Mouse (Mus musculus): ENCODE results near the gene Nkx2-4. TPM values are rescaled to one million over a fixed set of nuclear protein-coding genes. Genes with fewer than 3 reads are reported as not detected.

Nkx2-4 gene
- polyA plus RNA-seq, 1 experiment from 2014 or later, result not detected

DNA sequence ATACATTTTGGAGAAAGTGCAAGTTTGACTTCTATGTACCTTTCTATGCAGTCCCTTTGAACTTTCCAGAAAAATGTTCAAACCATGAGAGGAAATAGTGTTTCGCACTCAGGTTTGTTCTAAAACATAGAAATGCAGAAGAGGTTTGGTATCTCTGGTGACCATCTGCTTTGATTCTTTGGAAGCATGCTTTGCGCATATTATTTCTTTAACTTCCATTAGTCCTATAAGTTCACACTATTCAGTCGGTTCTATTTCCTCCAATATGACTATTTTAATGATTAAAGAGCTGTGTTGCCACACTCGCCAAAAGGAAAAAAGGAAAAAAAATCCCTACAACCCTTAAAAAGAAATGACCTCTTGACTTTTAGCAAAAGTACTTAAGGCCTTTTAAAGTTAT is 2.9 kb downstream of the Nkx2-4 start:
- Histone ChIP-seq H3K27me3 (ENCODE audit: control insufficient read depth, insufficient read depth, low read length) (peaks cover 42% of the 10 kb centered on the region; the same call in 1 of the 2 replicates), H3K9ac (replicated peaks; ENCODE audit: low read depth, low read length) (no peak overlapping the region), H3K9me3 (ENCODE audit: control insufficient read depth, low read depth, low read length) (no peaks in the 10 kb centered on the region), H3K27ac (ENCODE audit: low read length) (no peak overlapping the region), H3K4me3 (ENCODE audit: low read depth, low read length) (no peak overlapping the region), H3K4me2 (replicated peaks; ENCODE audit: low read depth, low read length) (no peak overlapping the region), H3K4me1 (ENCODE audit: control insufficient read depth, insufficient read depth, low read length) (peaks cover 4% of the 10 kb centered on the region; the same call in 1 of the 2 replicates), H3K36me3 (ENCODE audit: control insufficient read depth, insufficient read depth, low read length) (no peaks in the 10 kb centered on the region)
- WGBS, result 64% methylated on average over 4 of the region's 4 CpGs
- no peak for ATAC-seq (ENCODE audit: insufficient number of reproducible peaks, insufficient read depth, low FRiP score, low read depth)

DNA sequence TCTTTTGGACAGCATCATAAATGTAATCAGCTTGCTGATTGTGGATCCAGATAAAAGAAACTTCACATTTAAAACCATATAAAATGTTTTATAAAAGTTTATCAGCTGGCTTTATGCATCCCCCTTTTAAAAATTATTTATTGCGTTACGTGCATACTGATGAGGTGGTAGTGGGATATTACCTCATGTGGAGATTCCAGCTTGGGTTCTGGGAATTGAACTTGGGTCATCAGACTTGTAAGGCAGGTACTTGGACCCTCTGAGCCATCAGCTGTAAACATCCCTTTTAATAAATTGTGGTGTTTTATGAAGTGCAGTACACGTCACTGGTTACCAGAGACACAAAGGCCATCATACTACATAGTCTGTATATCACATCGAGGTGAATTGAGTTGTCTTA is 10.8 kb downstream of the Nkx2-4 start:
- H3K9me3 ChIP-seq (ENCODE audit: control insufficient read depth, low read depth, low read length), result no peaks in the 10 kb centered on the region
- no peaks in the 10 kb centered on the region for H3K4me1 ChIP-seq (ENCODE audit: control insufficient read depth, insufficient read depth, low read length)
- ATAC-seq (ENCODE audit: insufficient number of reproducible peaks, insufficient read depth, low FRiP score, low read depth), result no peak
- no peak overlapping the region for H3K4me3 ChIP-seq (ENCODE audit: low read depth, low read length)
- 96% methylated on average over 4 of the region's 4 CpGs for WGBS
- no peaks in the 10 kb centered on the region for H3K27me3 ChIP-seq (ENCODE audit: control insufficient read depth, insufficient read depth, low read length)
- H3K9ac ChIP-seq (replicated peaks; ENCODE audit: low read depth, low read length), result no peak overlapping the region
- H3K4me2 ChIP-seq (replicated peaks; ENCODE audit: low read depth, low read length), result no peak overlapping the region
- H3K36me3 ChIP-seq (ENCODE audit: control insufficient read depth, insufficient read depth, low read length), result peaks cover 12% of the 10 kb centered on the region
- no peak overlapping the region for H3K27ac ChIP-seq (ENCODE audit: low read length)

DNA sequence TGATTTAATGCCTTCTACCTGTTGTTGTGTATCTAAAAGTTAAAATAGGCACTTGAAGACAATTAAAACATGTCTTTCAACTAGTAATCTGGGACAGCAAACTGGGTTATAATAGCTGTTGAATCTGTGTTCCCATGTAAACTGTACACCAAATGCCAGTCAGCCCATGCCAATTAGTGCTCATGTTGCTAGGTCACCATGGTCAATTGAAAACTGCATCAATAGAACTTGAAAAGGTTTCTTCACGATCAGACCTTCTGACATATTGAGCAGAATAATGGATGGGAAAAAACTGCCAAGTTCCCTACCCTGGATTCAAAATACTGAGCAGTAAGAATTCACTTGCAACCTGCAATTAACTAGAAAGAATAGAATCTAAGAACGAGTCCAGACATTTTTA is 11.3 kb downstream of the Nkx2-4 start:
- no peak overlapping the region for H3K9ac ChIP-seq (replicated peaks; ENCODE audit: low read depth, low read length)
- H3K4me2 ChIP-seq (replicated peaks; ENCODE audit: low read depth, low read length), result no peak overlapping the region
- ATAC-seq (ENCODE audit: insufficient number of reproducible peaks, insufficient read depth, low FRiP score, low read depth), result no peak
- H3K9me3 ChIP-seq (ENCODE audit: control insufficient read depth, low read depth, low read length), result no peaks in the 10 kb centered on the region
- H3K4me1 ChIP-seq (ENCODE audit: control insufficient read depth, insufficient read depth, low read length), result no peaks in the 10 kb centered on the region
- peaks cover 12% of the 10 kb centered on the region for H3K36me3 ChIP-seq (ENCODE audit: control insufficient read depth, insufficient read depth, low read length)
- no peak overlapping the region for H3K4me3 ChIP-seq (ENCODE audit: low read depth, low read length)
- no peaks in the 10 kb centered on the region for H3K27me3 ChIP-seq (ENCODE audit: control insufficient read depth, insufficient read depth, low read length)
- 88% methylated on average over 2 of the region's 2 CpGs for WGBS
- H3K27ac ChIP-seq (ENCODE audit: low read length), result no peak overlapping the region

DNA sequence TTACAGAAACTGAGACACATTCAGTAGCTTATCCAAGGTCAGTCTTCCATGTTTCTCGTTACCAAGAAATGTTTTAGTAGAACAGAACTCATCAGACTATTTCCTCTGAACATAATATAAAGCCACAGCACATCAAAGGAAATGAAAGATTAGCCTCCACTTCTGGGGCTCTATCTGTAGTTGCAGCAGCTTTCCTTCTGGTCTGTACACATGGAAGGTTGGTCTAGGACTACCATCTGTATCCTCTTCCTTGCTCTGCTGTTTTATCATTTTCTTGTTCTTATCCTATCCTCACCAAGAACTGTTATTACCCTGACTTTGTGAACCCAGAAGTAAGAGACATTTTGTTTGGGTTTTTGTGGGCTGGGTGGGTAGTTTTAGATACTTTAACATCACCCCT is 14.9 kb downstream of the Nkx2-4 start:
- H3K9ac ChIP-seq (replicated peaks; ENCODE audit: low read depth, low read length), result no peak overlapping the region
- no peaks in the 10 kb centered on the region for H3K4me1 ChIP-seq (ENCODE audit: control insufficient read depth, insufficient read depth, low read length)
- H3K9me3 ChIP-seq (ENCODE audit: control insufficient read depth, low read depth, low read length), result no peaks in the 10 kb centered on the region
- WGBS, result 93% methylated on average over 1 of the region's 1 CpGs
- no peak overlapping the region for H3K27ac ChIP-seq (ENCODE audit: low read length)
- H3K36me3 ChIP-seq (ENCODE audit: control insufficient read depth, insufficient read depth, low read length), result peaks cover 12% of the 10 kb centered on the region
- no peak overlapping the region for H3K4me2 ChIP-seq (replicated peaks; ENCODE audit: low read depth, low read length)
- H3K27me3 ChIP-seq (ENCODE audit: control insufficient read depth, insufficient read depth, low read length), result no peaks in the 10 kb centered on the region
- no peak for ATAC-seq (ENCODE audit: insufficient number of reproducible peaks, insufficient read depth, low FRiP score, low read depth)
- H3K4me3 ChIP-seq (ENCODE audit: low read depth, low read length), result no peak overlapping the region

DNA sequence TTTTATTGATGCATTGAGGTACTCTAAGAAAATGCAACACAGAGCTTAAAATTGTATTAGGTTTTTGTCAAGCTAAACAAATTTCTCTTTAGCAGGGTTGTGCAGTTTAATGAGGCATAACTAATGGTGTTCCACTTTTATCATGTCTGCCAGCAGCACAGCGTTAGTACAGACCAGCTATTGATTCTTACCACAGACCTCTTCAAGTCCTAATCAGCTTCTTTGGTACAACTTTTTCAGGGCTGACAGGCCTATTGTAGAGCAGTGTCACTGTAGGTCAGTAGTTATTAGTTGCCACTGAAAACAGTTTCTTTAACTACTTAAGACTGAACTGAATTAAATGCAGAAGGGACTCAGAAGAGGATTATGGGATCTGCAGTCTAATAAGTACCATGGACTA is 16.2 kb downstream of the Nkx2-4 start:
- H3K4me1 ChIP-seq (ENCODE audit: control insufficient read depth, insufficient read depth, low read length), result no peaks in the 10 kb centered on the region
- no peak overlapping the region for H3K4me3 ChIP-seq (ENCODE audit: low read depth, low read length)
- ATAC-seq (ENCODE audit: insufficient number of reproducible peaks, insufficient read depth, low FRiP score, low read depth), result no peak
- no peaks in the 10 kb centered on the region for H3K27me3 ChIP-seq (ENCODE audit: control insufficient read depth, insufficient read depth, low read length)
- H3K4me2 ChIP-seq (replicated peaks; ENCODE audit: low read depth, low read length), result no peak overlapping the region
- no peaks in the 10 kb centered on the region for H3K9me3 ChIP-seq (ENCODE audit: control insufficient read depth, low read depth, low read length)
- no peak overlapping the region for H3K9ac ChIP-seq (replicated peaks; ENCODE audit: low read depth, low read length)
- no peak overlapping the region for H3K27ac ChIP-seq (ENCODE audit: low read length)
- peaks cover 13% of the 10 kb centered on the region for H3K36me3 ChIP-seq (ENCODE audit: control insufficient read depth, insufficient read depth, low read length)
- 81% methylated on average over 1 of the region's 1 CpGs for WGBS

DNA sequence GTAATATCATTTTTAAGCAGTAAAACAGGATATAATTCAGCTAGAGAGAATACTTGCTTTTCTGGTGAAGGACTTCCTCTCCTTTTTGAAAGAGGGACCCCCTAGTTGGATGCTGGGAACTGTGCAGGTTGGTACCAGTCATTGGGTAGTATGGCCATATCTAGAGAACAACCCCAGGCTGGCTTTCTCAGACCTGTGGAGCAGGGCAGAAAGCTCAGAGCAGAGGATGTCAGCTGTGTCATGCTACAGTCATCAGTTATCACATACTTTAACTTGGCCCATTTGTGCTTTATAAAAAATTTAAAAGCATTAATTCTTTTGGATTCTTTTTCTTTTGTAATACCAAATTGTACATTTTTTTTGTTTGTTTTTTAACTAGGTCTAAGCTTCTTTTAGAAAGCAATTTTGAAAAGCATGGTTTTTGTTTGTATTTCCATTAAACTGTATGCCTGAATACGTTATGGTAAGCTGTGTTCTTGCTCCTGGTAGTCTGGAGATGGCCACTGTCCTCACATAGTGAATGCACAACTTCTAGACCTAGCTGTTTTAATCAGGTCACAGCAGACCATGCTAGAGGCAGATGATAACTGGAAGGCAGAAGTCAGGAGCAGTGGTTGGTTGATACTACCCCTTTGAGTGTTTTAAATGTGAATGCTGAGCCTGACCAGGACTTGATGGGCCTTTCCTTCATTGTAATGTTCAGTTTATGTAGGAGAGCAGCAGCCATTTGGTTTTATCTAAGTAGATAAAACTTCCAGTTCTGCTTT is 17.6 kb downstream of the Nkx2-4 start:
- WGBS, result 86% methylated on average over 1 of the region's 1 CpGs
- H3K9me3 ChIP-seq (ENCODE audit: control insufficient read depth, low read depth, low read length), result no peaks in the 10 kb centered on the region

DNA sequence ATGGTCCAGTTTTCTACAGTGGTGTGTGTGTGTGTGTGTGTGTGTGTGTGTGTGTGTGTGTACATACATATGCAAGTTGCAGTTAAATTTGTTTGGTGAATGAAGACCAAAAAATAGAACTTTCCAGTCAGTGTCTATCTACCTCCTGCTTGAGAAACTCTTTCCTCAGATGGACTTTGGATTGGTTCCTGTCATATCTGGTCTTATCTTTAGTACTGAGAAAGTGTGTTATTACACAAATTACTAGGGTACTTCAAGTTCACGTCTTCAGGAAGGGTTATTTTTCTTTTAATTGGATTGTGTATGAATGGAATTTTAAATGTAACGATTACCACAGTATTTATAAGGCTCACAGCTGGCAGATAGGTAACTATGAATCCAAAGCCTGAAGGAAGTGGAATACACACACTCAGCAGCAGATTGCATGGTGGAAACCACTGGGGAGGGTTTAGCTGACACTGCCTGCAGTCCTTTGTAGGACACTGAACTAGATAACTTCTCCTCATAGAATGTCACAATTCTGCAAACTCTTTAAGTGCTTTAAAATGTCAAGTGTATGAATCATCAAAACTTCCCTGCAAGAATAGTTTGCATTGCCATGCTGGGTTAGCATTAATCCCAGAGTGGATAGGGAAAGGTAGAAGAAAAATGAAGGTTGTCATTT is 31.9 kb downstream of the Nkx2-4 start:
- no peak for ATAC-seq (ENCODE audit: insufficient number of reproducible peaks, insufficient read depth, low FRiP score, low read depth)
- no peak overlapping the region for H3K4me2 ChIP-seq (replicated peaks; ENCODE audit: low read depth, low read length)
- no peaks in the 10 kb centered on the region for H3K9me3 ChIP-seq (ENCODE audit: control insufficient read depth, low read depth, low read length)
- 88% methylated on average over 2 of the region's 2 CpGs for WGBS
- H3K27ac ChIP-seq (ENCODE audit: low read length), result no peak overlapping the region
- no peak overlapping the region for H3K4me3 ChIP-seq (ENCODE audit: low read depth, low read length)
- H3K4me1 ChIP-seq (ENCODE audit: control insufficient read depth, insufficient read depth, low read length), result no peaks in the 10 kb centered on the region
- no peaks in the 10 kb centered on the region for H3K27me3 ChIP-seq (ENCODE audit: control insufficient read depth, insufficient read depth, low read length)
- peaks cover 46% of the 10 kb centered on the region for H3K36me3 ChIP-seq (ENCODE audit: control insufficient read depth, insufficient read depth, low read length)
- H3K9ac ChIP-seq (replicated peaks; ENCODE audit: low read depth, low read length), result no peak overlapping the region

More for the DNA sequence above, 17.6 kb downstream of the Nkx2-4 start:
- Histone ChIP-seq H3K36me3 (ENCODE audit: control insufficient read depth, insufficient read depth, low read length) (peaks cover 19% of the 10 kb centered on the region), H3K27ac (ENCODE audit: low read length) (no peak overlapping the region), H3K27me3 (ENCODE audit: control insufficient read depth, insufficient read depth, low read length) (no peaks in the 10 kb centered on the region), H3K4me1 (ENCODE audit: control insufficient read depth, insufficient read depth, low read length) (no peaks in the 10 kb centered on the region), H3K4me2 (replicated peaks; ENCODE audit: low read depth, low read length) (no peak overlapping the region), H3K9ac (replicated peaks; ENCODE audit: low read depth, low read length) (no peak overlapping the region), H3K4me3 (ENCODE audit: low read depth, low read length) (no peak overlapping the region)
- no peak for ATAC-seq (ENCODE audit: insufficient number of reproducible peaks, insufficient read depth, low FRiP score, low read depth)

DNA sequence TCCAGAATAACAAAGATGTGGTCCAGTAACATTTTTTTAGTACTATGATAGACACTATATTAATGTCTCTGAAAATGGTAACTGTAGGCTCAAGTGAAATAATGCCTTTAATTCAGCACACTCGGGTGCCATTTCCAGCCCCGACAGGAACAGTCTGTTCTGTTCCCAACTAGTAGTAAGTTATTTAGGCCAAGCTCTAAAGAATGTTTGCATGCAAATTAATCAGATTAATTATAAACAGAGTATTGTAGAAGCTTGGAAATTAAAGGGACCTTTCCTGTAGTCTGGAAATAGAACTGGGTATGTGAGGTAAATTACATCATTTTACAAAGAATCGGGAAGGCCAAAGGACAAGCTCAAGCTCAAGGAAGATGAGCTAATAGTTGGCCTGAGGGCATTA is 38.2 kb downstream of the Nkx2-4 start:
- H3K27ac ChIP-seq (ENCODE audit: low read length), result no peak overlapping the region
- no peaks in the 10 kb centered on the region for H3K9me3 ChIP-seq (ENCODE audit: control insufficient read depth, low read depth, low read length)
- H3K4me3 ChIP-seq (ENCODE audit: low read depth, low read length), result no peak overlapping the region
- H3K36me3 ChIP-seq (ENCODE audit: control insufficient read depth, insufficient read depth, low read length), result peaks cover 43% of the 10 kb centered on the region
- WGBS, result 92% methylated on average over 3 of the region's 3 CpGs
- no peaks in the 10 kb centered on the region for H3K27me3 ChIP-seq (ENCODE audit: control insufficient read depth, insufficient read depth, low read length)
- no peak for ATAC-seq (ENCODE audit: insufficient number of reproducible peaks, insufficient read depth, low FRiP score, low read depth)
- no peak overlapping the region for H3K4me2 ChIP-seq (replicated peaks; ENCODE audit: low read depth, low read length)
- H3K9ac ChIP-seq (replicated peaks; ENCODE audit: low read depth, low read length), result no peak overlapping the region
- H3K4me1 ChIP-seq (ENCODE audit: control insufficient read depth, insufficient read depth, low read length), result no peaks in the 10 kb centered on the region

Data from stomach, embryonic 14.5 days (tissue).